Mouse (Mus musculus): ENCODE data around the gene Slc35g3.

DNA sequence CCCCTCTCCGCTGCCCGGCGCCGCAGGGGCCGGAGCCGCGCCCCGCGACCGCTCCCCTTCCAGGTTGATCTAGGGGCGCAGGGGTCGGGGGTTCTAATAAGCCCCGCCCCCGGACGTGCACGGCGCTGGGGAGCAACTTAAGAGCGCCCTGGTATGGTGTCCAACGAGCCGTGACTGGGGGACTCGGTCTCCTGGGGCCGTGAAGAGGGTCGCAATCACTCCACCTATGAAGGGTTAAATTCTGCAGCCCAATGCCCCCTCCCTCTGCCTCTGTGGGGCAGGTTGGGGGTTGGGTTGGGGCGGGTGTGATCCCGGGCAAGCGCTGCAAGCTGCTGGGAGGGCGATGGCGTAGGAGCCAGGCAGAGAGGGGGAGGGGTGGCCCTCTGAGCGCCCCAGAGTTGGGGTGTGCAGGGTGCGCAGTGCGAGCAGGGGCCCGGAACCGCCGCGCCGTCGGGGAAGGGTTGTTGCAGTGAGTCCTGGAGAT lies 4.4 kb upstream of the Slc35g3 start:
- no peak for TF ChIP-seq CTCF (IDR thresholded peaks at IDR 0.05; ENCODE audit: extremely low read depth, insufficient read length, insufficient replicate concordance, low read depth, low read length)
- peak; percentile 24; the same call in 1 of the 2 replicates for TF ChIP-seq POLR2A (IDR thresholded peaks at IDR 0.05; ENCODE audit: low read depth, low read length)
